Mouse (Mus musculus): ENCODE data around the gene Prkab1.
A peak's percentile ranks its signal among the peaks of the same experiment; 100 is the strongest.

- TF ChIP-seq CTCF (IDR thresholded peaks at IDR 0.05; ENCODE audit: extremely low read depth, insufficient read depth, low read length) (peak; percentile 22; the same call in 1 of the 2 replicates), POLR2A (IDR thresholded peaks at IDR 0.05; ENCODE audit: extremely low read depth, insufficient read depth, low read length) (peak; percentile 80)
Measured at GRCm38 (mm10) chr5:116024327-116024739, at the start of gene Prkab1.
